Mouse (Mus musculus) bone marrow, adult 2 months (tissue): ENCODE results near the gene Anxa9. TPM values are rescaled to one million over a fixed set of nuclear protein-coding genes. Genes with fewer than 3 reads are reported as not detected.

Experiments
- H3K27ac ChIP-seq: fragments of 200-500 bp; 2 replicates; pipeline ENCODE4 v1.5.1; 2012; ENCODE audit warnings: low read depth, mild to moderate bottlenecking, control low read depth, inconsistent platforms, low read length; ENCODE audit not compliant: control insufficient read depth, poor library complexity, insufficient read depth
- H3K4me1 ChIP-seq: fragments of 200-500 bp; 2 replicates; pipeline ENCODE4 v1.6.1; 2011; ENCODE audit warnings: low read length; ENCODE audit not compliant: control insufficient read depth, insufficient read depth
- H3K4me3 ChIP-seq: fragments of 200-500 bp; replicated peaks from 2 replicates; pipeline ENCODE3; 2011; ENCODE audit warnings: mild to moderate bottlenecking, low read depth, low read length, control low read depth; ENCODE audit not compliant: control insufficient read depth
- CTCF ChIP-seq: fragments of 200-500 bp; IDR thresholded peaks from 2 replicates; pipeline ENCODE4 v1.5.1; 2011; ENCODE audit warnings: low read length, control low read depth; ENCODE audit not compliant: control insufficient read depth, insufficient read depth
- POLR2A ChIP-seq: fragments of 200-500 bp; IDR thresholded peaks from 2 replicates; pipeline ENCODE4 v1.6.1; 2011; ENCODE audit warnings: low read depth, mild to moderate bottlenecking, control low read depth, low read length, borderline replicate concordance; ENCODE audit not compliant: control insufficient read depth
- WGBS: fragments of 180-500 bp; shearing (Covaris S2); methylation state at CpG from one replicate; pipeline ENCODE4 v1.1.7; 2018; 5-methylcytosine and 5-hydroxymethylcytosine counted together
- polyA plus RNA-seq: library from polyadenylated mRNA; stranded (reverse); fragments of >200 nt; gene quantifications from 2 replicates; pipeline ENCODE4 v1.2.4, GENCODE M21; 2011; ENCODE audit warnings: low replicate concordance; ENCODE audit not compliant: missing spikeins, insufficient read depth, insufficient read length

Anxa9 gene
- polyA plus RNA-seq, 1 experiment, result 4.3 TPM

- 93% methylated on average over 3 of the region's 3 CpGs for WGBS
- Histone ChIP-seq H3K4me3 (no peak overlapping the region), H3K27ac (no peak overlapping the region), H3K4me1 (peaks cover 2% of the 10 kb centered on the region)
- TF ChIP-seq POLR2A (no peak), CTCF (no peak)
Observed at GRCm38 (mm10) chr3:95266052-95266451, 40.9 kb downstream of the Anxa9 start.

- TF ChIP-seq CTCF (no peak), POLR2A (no peak)
- WGBS, result 83% methylated on average over 1 of the region's 1 CpGs
- H3K4me3 ChIP-seq, result no peak overlapping the region
- H3K27ac ChIP-seq, result no peak overlapping the region
- peaks cover 2% of the 10 kb centered on the region for H3K4me1 ChIP-seq
Observed at GRCm38 (mm10) chr3:95264724-95265123, 42.3 kb downstream of the Anxa9 start.

GRCm38 (mm10) chr3:95263089-95263739 is 43.8 kb downstream of the Anxa9 start:
- Histone ChIP-seq H3K4me3 (no peak overlapping the region), H3K27ac (no peak overlapping the region), H3K4me1 (peaks cover 2% of the 10 kb centered on the region)
- WGBS, result 29% methylated on average over 11 of the region's 11 CpGs
- TF ChIP-seq CTCF, result peak; percentile 92
- no peak for TF ChIP-seq POLR2A

- TF ChIP-seq CTCF, result no peak
- no peak for TF ChIP-seq POLR2A
- no peak overlapping the region for H3K27ac ChIP-seq
- peaks cover 2% of the 10 kb centered on the region for H3K4me1 ChIP-seq
- no peak overlapping the region for H3K4me3 ChIP-seq
- 87% methylated on average over 4 of the region's 4 CpGs for WGBS
Observed at GRCm38 (mm10) chr3:95261975-95262374, 45.0 kb downstream of the Anxa9 start.

GRCm38 (mm10) chr3:95256931-95257330 is 50.0 kb downstream of the Anxa9 start:
- Histone ChIP-seq H3K4me1 (no peaks in the 10 kb centered on the region), H3K27ac (no peak overlapping the region), H3K4me3 (no peak overlapping the region)
- no peak for TF ChIP-seq POLR2A
- TF ChIP-seq CTCF, result no peak
- 86% methylated on average over 5 of the region's 5 CpGs for WGBS

- H3K27ac ChIP-seq, result no peak within 1 kb of the TSS
- no peaks in the 10 kb centered on the region; the same call in none of the 2 replicates for H3K4me1 ChIP-seq
- 51% methylated on average over 7 of the region's 7 CpGs for WGBS
- TF ChIP-seq POLR2A (no peak), CTCF (no peak)
- no peak within 1 kb of the TSS for H3K4me3 ChIP-seq
Observed at GRCm38 (mm10) chr3:95250783-95251424, 56.1 kb downstream of the Anxa9 start, which contains the start of gene Bnipl. Bnipl (minus strand) TSS chr3:95251193.

- 86% methylated on average over 5 of the region's 5 CpGs for WGBS
- H3K27ac ChIP-seq, result no peak overlapping the region
- H3K4me1 ChIP-seq, result no peaks in the 10 kb centered on the region; the same call in none of the 2 replicates
- TF ChIP-seq POLR2A (no peak), CTCF (no peak)
- H3K4me3 ChIP-seq, result no peak overlapping the region
Observed at GRCm38 (mm10) chr3:95250361-95250760, 56.6 kb downstream of the Anxa9 start.

- H3K27ac ChIP-seq, result no peak overlapping the region
- 35% methylated on average over 1 of the region's 1 CpGs for WGBS
- no peak for TF ChIP-seq POLR2A
- TF ChIP-seq CTCF, result no peak
Observed at GRCm38 (mm10) chr3:95247660-95248336, 59.2 kb downstream of the Anxa9 start.

More at GRCm38 (mm10) chr3:95247660-95248336, 59.2 kb downstream of the Anxa9 start:
- no peaks in the 10 kb centered on the region; the same call in none of the 2 replicates for H3K4me1 ChIP-seq
- H3K4me3 ChIP-seq, result no peak overlapping the region
